Mouse (Mus musculus): Measurements from ENCODE around the gene Edc4. TPM values are rescaled to one million over a fixed set of nuclear protein-coding genes. Genes with fewer than 3 reads are reported as not detected.
A peak's percentile ranks its signal among the peaks of the same experiment; 100 is the strongest.

The Edc4 gene
- polyA plus RNA-seq, 1 experiment: 45.2 TPM

- H3K4me1 ChIP-seq (ENCODE audit: control insufficient read depth, insufficient read depth, low read length): peaks cover 1% of the 10 kb centered on the region
- no peaks in the 10 kb centered on the region for H3K27me3 ChIP-seq (ENCODE audit: control insufficient read depth, insufficient read depth, low read length, poor library complexity, severe bottlenecking)
- H3K9ac ChIP-seq (ENCODE audit: low read depth, poor library complexity, severe bottlenecking): peak within 1 kb of the TSS; percentile 83
- peak; percentile 76 for TF ChIP-seq CTCF (IDR thresholded peaks at IDR 0.05; ENCODE audit: low read depth, low read length)
- TF ChIP-seq POLR2A (IDR thresholded peaks at IDR 0.05; ENCODE audit: insufficient read depth, low read length): no peak
- H3K27ac ChIP-seq (ENCODE audit: insufficient read depth, low read length): peak within 1 kb of the TSS; percentile 68
- no peaks in the 10 kb centered on the region for H3K9me3 ChIP-seq (replicated peaks; ENCODE audit: control insufficient read depth, insufficient read depth, low read length, poor library complexity, severe bottlenecking)
- peaks cover 5% of the 10 kb centered on the region for H3K36me3 ChIP-seq (ENCODE audit: control insufficient read depth, insufficient read depth, low read length, poor library complexity, severe bottlenecking)
- peak within 1 kb of the TSS; percentile 94 for H3K4me3 ChIP-seq (ENCODE audit: low read depth, low read length)
Measured at GRCm38 (mm10) chr8:105854715-105855216, 25.9 kb upstream of the Edc4 start, which contains the start of gene Thap11. Gene Thap11, plus strand, starts transcription at chr8:105855132.

- no peaks in the 10 kb centered on the region for H3K27me3 ChIP-seq (ENCODE audit: control insufficient read depth, insufficient read depth, low read length, poor library complexity, severe bottlenecking)
- TF ChIP-seq EP300 (IDR thresholded peaks at IDR 0.05; ENCODE audit: insufficient read depth, low read depth, low read length) (no peak), CTCF (IDR thresholded peaks at IDR 0.05; ENCODE audit: low read depth, low read length) (no peak), POLR2A (IDR thresholded peaks at IDR 0.05; ENCODE audit: insufficient read depth, low read length) (no peak)
- H3K9ac ChIP-seq (ENCODE audit: low read depth, poor library complexity, severe bottlenecking): peak overlapping the region; percentile 83
- peaks cover 1% of the 10 kb centered on the region for H3K4me1 ChIP-seq (ENCODE audit: control insufficient read depth, insufficient read depth, low read length)
- H3K9me3 ChIP-seq (replicated peaks; ENCODE audit: control insufficient read depth, insufficient read depth, low read length, poor library complexity, severe bottlenecking): no peaks in the 10 kb centered on the region
- H3K27ac ChIP-seq (ENCODE audit: insufficient read depth, low read length): no peak overlapping the region
- H3K36me3 ChIP-seq (ENCODE audit: control insufficient read depth, insufficient read depth, low read length, poor library complexity, severe bottlenecking): peaks cover 3% of the 10 kb centered on the region; the same call in 1 of the 2 replicates
- H3K4me3 ChIP-seq (ENCODE audit: low read depth, low read length): peak overlapping the region; percentile 94
Measured at GRCm38 (mm10) chr8:105855248-105856167, 25.2 kb upstream of the Edc4 start.

GRCm38 (mm10) chr8:105856168-105856835 lies 24.4 kb upstream of the Edc4 start:
- H3K27me3 ChIP-seq (ENCODE audit: control insufficient read depth, insufficient read depth, low read length, poor library complexity, severe bottlenecking): no peaks in the 10 kb centered on the region
- H3K4me1 ChIP-seq (ENCODE audit: control insufficient read depth, insufficient read depth, low read length): peaks cover 1% of the 10 kb centered on the region

GRCm38 (mm10) chr8:105858495-105858894 lies 22.2 kb upstream of the Edc4 start:
- H3K4me3 ChIP-seq (ENCODE audit: low read depth, low read length): no peak overlapping the region
- peaks cover 1% of the 10 kb centered on the region for H3K4me1 ChIP-seq (ENCODE audit: control insufficient read depth, insufficient read depth, low read length)
- H3K36me3 ChIP-seq (ENCODE audit: control insufficient read depth, insufficient read depth, low read length, poor library complexity, severe bottlenecking): peaks cover 12% of the 10 kb centered on the region
- H3K9ac ChIP-seq (ENCODE audit: low read depth, poor library complexity, severe bottlenecking): no peak overlapping the region
- no peak for TF ChIP-seq CTCF (IDR thresholded peaks at IDR 0.05; ENCODE audit: low read depth, low read length)
- no peak for TF ChIP-seq EP300 (IDR thresholded peaks at IDR 0.05; ENCODE audit: insufficient read depth, low read depth, low read length)
- no peak for TF ChIP-seq POLR2A (IDR thresholded peaks at IDR 0.05; ENCODE audit: insufficient read depth, low read length)
- H3K27ac ChIP-seq (ENCODE audit: insufficient read depth, low read length): no peak overlapping the region
- no peaks in the 10 kb centered on the region for H3K27me3 ChIP-seq (ENCODE audit: control insufficient read depth, insufficient read depth, low read length, poor library complexity, severe bottlenecking)
- no peaks in the 10 kb centered on the region for H3K9me3 ChIP-seq (replicated peaks; ENCODE audit: control insufficient read depth, insufficient read depth, low read length, poor library complexity, severe bottlenecking)

More at GRCm38 (mm10) chr8:105856168-105856835, 24.4 kb upstream of the Edc4 start:
- TF ChIP-seq EP300 (IDR thresholded peaks at IDR 0.05; ENCODE audit: insufficient read depth, low read depth, low read length) (no peak), CTCF (IDR thresholded peaks at IDR 0.05; ENCODE audit: low read depth, low read length) (no peak), POLR2A (IDR thresholded peaks at IDR 0.05; ENCODE audit: insufficient read depth, low read length) (no peak)
- Histone ChIP-seq H3K4me3 (ENCODE audit: low read depth, low read length) (peak overlapping the region; percentile 94), H3K9ac (ENCODE audit: low read depth, poor library complexity, severe bottlenecking) (peak overlapping the region; percentile 83), H3K36me3 (ENCODE audit: control insufficient read depth, insufficient read depth, low read length, poor library complexity, severe bottlenecking) (peaks cover 3% of the 10 kb centered on the region; the same call in 1 of the 2 replicates), H3K27ac (ENCODE audit: insufficient read depth, low read length) (no peak overlapping the region), H3K9me3 (replicated peaks; ENCODE audit: control insufficient read depth, insufficient read depth, low read length, poor library complexity, severe bottlenecking) (no peaks in the 10 kb centered on the region)

GRCm38 (mm10) chr8:105859314-105859713 lies 21.4 kb upstream of the Edc4 start:
- peaks cover 3% of the 10 kb centered on the region for H3K4me1 ChIP-seq (ENCODE audit: control insufficient read depth, insufficient read depth, low read length)
- peak overlapping the region; percentile 65 for H3K9ac ChIP-seq (ENCODE audit: low read depth, poor library complexity, severe bottlenecking)
- H3K27me3 ChIP-seq (ENCODE audit: control insufficient read depth, insufficient read depth, low read length, poor library complexity, severe bottlenecking): no peaks in the 10 kb centered on the region
- H3K36me3 ChIP-seq (ENCODE audit: control insufficient read depth, insufficient read depth, low read length, poor library complexity, severe bottlenecking): peaks cover 13% of the 10 kb centered on the region
- no peaks in the 10 kb centered on the region for H3K9me3 ChIP-seq (replicated peaks; ENCODE audit: control insufficient read depth, insufficient read depth, low read length, poor library complexity, severe bottlenecking)
- no peak overlapping the region for H3K4me3 ChIP-seq (ENCODE audit: low read depth, low read length)
- peak overlapping the region; percentile 71 for H3K27ac ChIP-seq (ENCODE audit: insufficient read depth, low read length)
- TF ChIP-seq EP300 (IDR thresholded peaks at IDR 0.05; ENCODE audit: insufficient read depth, low read depth, low read length) (no peak), CTCF (IDR thresholded peaks at IDR 0.05; ENCODE audit: low read depth, low read length) (no peak), POLR2A (IDR thresholded peaks at IDR 0.05; ENCODE audit: insufficient read depth, low read length) (no peak)
